Mouse (Mus musculus): ENCODE results near the gene Rufy4. TPM values are rescaled to one million over a fixed set of nuclear protein-coding genes. Genes with fewer than 3 reads are reported as not detected.

Gene Rufy4
- polyA plus RNA-seq, 1 experiment: not detected

GRCm38 (mm10) chr1:74178618-74179017, 53.3 kb downstream of the Rufy4 start:
- Histone ChIP-seq H3K27me3 (ENCODE audit: control insufficient read depth) (no peaks in the 10 kb centered on the region), H3K36me3 (ENCODE audit: control insufficient read depth) (no peaks in the 10 kb centered on the region), H3K9me3 (ENCODE audit: control insufficient read depth, low read length) (no peaks in the 10 kb centered on the region), H3K4me3 (replicated peaks) (no peak overlapping the region), H3K4me1 (ENCODE audit: control insufficient read depth) (no peaks in the 10 kb centered on the region)
- TF ChIP-seq TAL1 (IDR thresholded peaks at IDR 0.05; ENCODE audit: low read length) (no peak), GATA1 (IDR thresholded peaks at IDR 0.05; ENCODE audit: low read length) (no peak)

GRCm38 (mm10) chr1:74179624-74180408, 54.5 kb downstream of the Rufy4 start:
- Histone ChIP-seq H3K27me3 (ENCODE audit: control insufficient read depth) (no peaks in the 10 kb centered on the region), H3K4me3 (replicated peaks) (no peak overlapping the region), H3K4me1 (ENCODE audit: control insufficient read depth) (no peaks in the 10 kb centered on the region), H3K9me3 (ENCODE audit: control insufficient read depth, low read length) (no peaks in the 10 kb centered on the region), H3K36me3 (ENCODE audit: control insufficient read depth) (no peaks in the 10 kb centered on the region)
- TF ChIP-seq GATA1 (IDR thresholded peaks at IDR 0.05; ENCODE audit: low read length) (no peak), TAL1 (IDR thresholded peaks at IDR 0.05; ENCODE audit: low read length) (no peak)

GRCm38 (mm10) chr1:74181462-74181861, 56.1 kb downstream of the Rufy4 start:
- Histone ChIP-seq H3K4me3 (replicated peaks) (no peak overlapping the region), H3K36me3 (ENCODE audit: control insufficient read depth) (no peaks in the 10 kb centered on the region), H3K27me3 (ENCODE audit: control insufficient read depth) (no peaks in the 10 kb centered on the region), H3K4me1 (ENCODE audit: control insufficient read depth) (no peaks in the 10 kb centered on the region), H3K9me3 (ENCODE audit: control insufficient read depth, low read length) (no peaks in the 10 kb centered on the region)
- TF ChIP-seq TAL1 (IDR thresholded peaks at IDR 0.05; ENCODE audit: low read length) (no peak), GATA1 (IDR thresholded peaks at IDR 0.05; ENCODE audit: low read length) (no peak)

GRCm38 (mm10) chr1:74183006-74183405, 57.7 kb downstream of the Rufy4 start:
- no peaks in the 10 kb centered on the region for H3K4me1 ChIP-seq (ENCODE audit: control insufficient read depth)

GRCm38 (mm10) chr1:74190471-74190870, 65.1 kb downstream of the Rufy4 start:
- H3K4me1 ChIP-seq (ENCODE audit: control insufficient read depth): no peaks in the 10 kb centered on the region
- no peak for TF ChIP-seq GATA1 (IDR thresholded peaks at IDR 0.05; ENCODE audit: low read length)
- no peak for TF ChIP-seq TAL1 (IDR thresholded peaks at IDR 0.05; ENCODE audit: low read length)

More at GRCm38 (mm10) chr1:74183006-74183405, 57.7 kb downstream of the Rufy4 start:
- H3K4me3 ChIP-seq (replicated peaks): no peak overlapping the region
- no peaks in the 10 kb centered on the region for H3K27me3 ChIP-seq (ENCODE audit: control insufficient read depth)
- no peaks in the 10 kb centered on the region for H3K36me3 ChIP-seq (ENCODE audit: control insufficient read depth)
- H3K9me3 ChIP-seq (ENCODE audit: control insufficient read depth, low read length): no peaks in the 10 kb centered on the region
- no peak for TF ChIP-seq TAL1 (IDR thresholded peaks at IDR 0.05; ENCODE audit: low read length)
- no peak for TF ChIP-seq GATA1 (IDR thresholded peaks at IDR 0.05; ENCODE audit: low read length)

GRCm38 (mm10) chr1:74192711-74193110, 67.4 kb downstream of the Rufy4 start:
- Histone ChIP-seq H3K36me3 (ENCODE audit: control insufficient read depth) (no peaks in the 10 kb centered on the region), H3K9me3 (ENCODE audit: control insufficient read depth, low read length) (no peaks in the 10 kb centered on the region), H3K27me3 (ENCODE audit: control insufficient read depth) (peaks cover 1% of the 10 kb centered on the region; the same call in 1 of the 2 replicates), H3K4me3 (replicated peaks) (no peak overlapping the region), H3K4me1 (ENCODE audit: control insufficient read depth) (no peaks in the 10 kb centered on the region; the same call in 1 of the 2 replicates)
- no peak for TF ChIP-seq GATA1 (IDR thresholded peaks at IDR 0.05; ENCODE audit: low read length)

More at GRCm38 (mm10) chr1:74190471-74190870, 65.1 kb downstream of the Rufy4 start:
- Histone ChIP-seq H3K27me3 (ENCODE audit: control insufficient read depth) (no peaks in the 10 kb centered on the region), H3K4me3 (replicated peaks) (no peak overlapping the region), H3K36me3 (ENCODE audit: control insufficient read depth) (no peaks in the 10 kb centered on the region), H3K9me3 (ENCODE audit: control insufficient read depth, low read length) (no peaks in the 10 kb centered on the region)

- Histone ChIP-seq H3K4me1 (ENCODE audit: control insufficient read depth) (no peaks in the 10 kb centered on the region; the same call in 1 of the 2 replicates), H3K9me3 (ENCODE audit: control insufficient read depth, low read length) (no peaks in the 10 kb centered on the region), H3K4me3 (replicated peaks) (no peak within 1 kb of the TSS), H3K27me3 (ENCODE audit: control insufficient read depth) (peaks cover 3% of the 10 kb centered on the region; the same call in 1 of the 2 replicates), H3K36me3 (ENCODE audit: control insufficient read depth) (no peaks in the 10 kb centered on the region)
- no peak for TF ChIP-seq TAL1 (IDR thresholded peaks at IDR 0.05; ENCODE audit: low read length)
- no peak for TF ChIP-seq GATA1 (IDR thresholded peaks at IDR 0.05; ENCODE audit: low read length)
Observed at GRCm38 (mm10) chr1:74194445-74194844, 69.1 kb downstream of the Rufy4 start, which contains the start of gene Cxcr1. Gene Cxcr1, minus strand, starts transcription at chr1:74194631.

GRCm38 (mm10) chr1:74195961-74196360, 70.6 kb downstream of the Rufy4 start:
- peaks cover 3% of the 10 kb centered on the region; the same call in 1 of the 2 replicates for H3K27me3 ChIP-seq (ENCODE audit: control insufficient read depth)
- no peaks in the 10 kb centered on the region; the same call in 1 of the 2 replicates for H3K4me1 ChIP-seq (ENCODE audit: control insufficient read depth)
- H3K9me3 ChIP-seq (ENCODE audit: control insufficient read depth, low read length): no peaks in the 10 kb centered on the region
- no peak for TF ChIP-seq GATA1 (IDR thresholded peaks at IDR 0.05; ENCODE audit: low read length)
- no peak for TF ChIP-seq TAL1 (IDR thresholded peaks at IDR 0.05; ENCODE audit: low read length)
- H3K4me3 ChIP-seq (replicated peaks): no peak overlapping the region
- no peaks in the 10 kb centered on the region for H3K36me3 ChIP-seq (ENCODE audit: control insufficient read depth)

GRCm38 (mm10) chr1:74196621-74197419, 71.5 kb downstream of the Rufy4 start:
- TF ChIP-seq TAL1 (IDR thresholded peaks at IDR 0.05; ENCODE audit: low read length) (no peak), GATA1 (IDR thresholded peaks at IDR 0.05; ENCODE audit: low read length) (no peak)
- Histone ChIP-seq H3K27me3 (ENCODE audit: control insufficient read depth) (peaks cover 3% of the 10 kb centered on the region; the same call in 1 of the 2 replicates), H3K36me3 (ENCODE audit: control insufficient read depth) (no peaks in the 10 kb centered on the region), H3K4me1 (ENCODE audit: control insufficient read depth) (no peaks in the 10 kb centered on the region; the same call in 1 of the 2 replicates), H3K4me3 (replicated peaks) (no peak overlapping the region), H3K9me3 (ENCODE audit: control insufficient read depth, low read length) (no peaks in the 10 kb centered on the region)

Other genes starting within 250 kb of the Rufy4 start
- 2.6 and 3.6 TPM in 2 replicates for gene Tns1, start 1.1 kb upstream of the Rufy4 start, polyA plus RNA-seq (2012)
- 0.01 TPM in 1 of 2 replicates, not detected in the other for gene Cxcr2, start 28.4 kb downstream of the Rufy4 start, polyA plus RNA-seq (2012)
- gene Cxcr1, start 69.1 kb downstream of the Rufy4 start, polyA plus RNA-seq (2012): not detected in 2 replicates
- 6.5 and 7.8 TPM in 2 replicates for gene Arpc2, start 110.5 kb downstream of the Rufy4 start, polyA plus RNA-seq (2012)
- gene Gpbar1, start 153.0 kb downstream of the Rufy4 start, polyA plus RNA-seq (2012): not detected in 2 replicates
- 12.2 and 15.5 TPM in 2 replicates for gene Aamp, start 159.2 kb downstream of the Rufy4 start, polyA plus RNA-seq (2012)
- gene Pnkd, start 159.4 kb downstream of the Rufy4 start, polyA plus RNA-seq (2012): 10.0 and 10.9 TPM in 2 replicates
- gene Tmbim1, start 180.1 kb downstream of the Rufy4 start, polyA plus RNA-seq (2012): 2.7 and 3.3 TPM in 2 replicates
- not detected in 2 replicates for gene Catip, start 236.6 kb downstream of the Rufy4 start, polyA plus RNA-seq (2012)
- gene Slc11a1, start 249.7 kb downstream of the Rufy4 start, polyA plus RNA-seq (2012): 0.93 and 1.4 TPM in 2 replicates

Data from erythroblast, embryonic 14.5 days (primary cell).